Mouse (Mus musculus): ENCODE data around the gene Ambra1. TPM values are rescaled to one million over a fixed set of nuclear protein-coding genes. Genes with fewer than 3 reads are reported as not detected.

Gene Ambra1
- total RNA-seq, 2 experiments from 2014 or later: 51.1 to 52.3 TPM

DNA sequence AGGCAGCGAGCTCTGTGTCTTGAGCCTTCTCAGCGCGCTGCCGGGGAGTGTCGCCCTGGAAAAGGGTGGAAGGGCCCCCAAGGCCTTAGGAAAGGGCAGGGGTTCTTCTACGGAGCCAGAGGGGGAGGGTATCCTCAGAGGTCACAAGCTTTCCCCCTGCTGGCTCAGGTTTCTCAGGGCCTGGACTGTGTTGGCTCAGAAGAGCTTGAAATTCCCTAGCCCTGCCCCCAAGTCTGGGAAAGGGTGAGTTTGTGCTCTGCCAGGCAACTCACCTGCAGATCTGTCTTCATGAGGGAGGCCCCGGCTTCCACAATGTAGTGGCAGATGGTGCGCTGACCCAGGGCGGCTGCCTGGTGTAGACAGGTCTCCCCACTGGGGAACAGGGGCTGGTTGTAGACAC is 203.5 kb downstream of the Ambra1 start:
- DNase-seq (ENCODE audit: low spot score in 2 of 2): no peak

DNA sequence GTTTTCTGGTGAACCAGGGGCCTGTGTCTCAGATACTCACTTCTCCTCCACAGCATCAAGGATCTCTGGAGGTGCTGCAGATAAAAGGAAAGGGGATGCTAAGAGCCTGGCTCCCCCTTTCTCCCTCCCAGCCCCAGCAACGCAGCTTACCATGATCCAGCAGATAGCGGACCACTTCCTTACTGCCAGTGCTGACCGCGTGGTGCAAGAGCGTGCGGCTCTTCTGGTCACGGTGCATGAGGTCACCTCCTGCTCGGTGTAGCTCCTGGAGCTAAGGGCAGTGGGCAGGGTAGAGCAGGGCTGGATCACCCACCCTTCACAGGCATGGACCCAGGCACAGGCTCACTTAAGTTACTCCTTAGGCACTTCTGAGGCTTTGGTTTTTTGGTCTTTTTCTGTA is 204.1 kb downstream of the Ambra1 start:
- DNase-seq (ENCODE audit: low spot score in 2 of 2): no peak

GRCm38 (mm10) chr2:91934826-91935525 is 205.0 kb downstream of the Ambra1 start:
- DNase-seq (ENCODE audit: low spot score in 2 of 2): no peak

DNA sequence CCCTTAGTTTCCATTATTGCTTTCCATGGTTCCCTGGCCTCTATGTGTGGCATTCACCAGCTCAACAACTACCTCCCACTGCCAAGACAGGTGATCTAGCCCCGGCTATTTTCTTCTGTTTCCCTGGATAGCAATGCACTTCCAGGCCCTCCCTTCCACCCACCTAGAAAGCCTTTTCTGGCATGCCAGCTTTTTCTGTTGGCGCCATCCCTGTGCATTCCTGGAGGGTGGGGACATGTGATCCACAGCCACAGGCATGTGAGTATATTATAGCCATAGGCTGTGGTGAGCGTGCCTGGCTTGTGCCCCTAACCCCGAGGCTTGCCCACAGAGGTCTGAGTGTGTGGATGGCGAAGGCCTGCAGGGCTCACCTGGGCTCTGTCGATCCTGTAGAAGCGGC is 206.2 kb downstream of the Ambra1 start:
- no peak for DNase-seq (ENCODE audit: low spot score in 2 of 2)

- no peak for DNase-seq (ENCODE audit: low spot score in 2 of 2)
Observed at GRCm38 (mm10) chr2:91939303-91939935, 209.5 kb downstream of the Ambra1 start.

- no peak for DNase-seq (ENCODE audit: low spot score in 2 of 2)
Observed at GRCm38 (mm10) chr2:91942356-91942755, 212.4 kb downstream of the Ambra1 start.

DNA sequence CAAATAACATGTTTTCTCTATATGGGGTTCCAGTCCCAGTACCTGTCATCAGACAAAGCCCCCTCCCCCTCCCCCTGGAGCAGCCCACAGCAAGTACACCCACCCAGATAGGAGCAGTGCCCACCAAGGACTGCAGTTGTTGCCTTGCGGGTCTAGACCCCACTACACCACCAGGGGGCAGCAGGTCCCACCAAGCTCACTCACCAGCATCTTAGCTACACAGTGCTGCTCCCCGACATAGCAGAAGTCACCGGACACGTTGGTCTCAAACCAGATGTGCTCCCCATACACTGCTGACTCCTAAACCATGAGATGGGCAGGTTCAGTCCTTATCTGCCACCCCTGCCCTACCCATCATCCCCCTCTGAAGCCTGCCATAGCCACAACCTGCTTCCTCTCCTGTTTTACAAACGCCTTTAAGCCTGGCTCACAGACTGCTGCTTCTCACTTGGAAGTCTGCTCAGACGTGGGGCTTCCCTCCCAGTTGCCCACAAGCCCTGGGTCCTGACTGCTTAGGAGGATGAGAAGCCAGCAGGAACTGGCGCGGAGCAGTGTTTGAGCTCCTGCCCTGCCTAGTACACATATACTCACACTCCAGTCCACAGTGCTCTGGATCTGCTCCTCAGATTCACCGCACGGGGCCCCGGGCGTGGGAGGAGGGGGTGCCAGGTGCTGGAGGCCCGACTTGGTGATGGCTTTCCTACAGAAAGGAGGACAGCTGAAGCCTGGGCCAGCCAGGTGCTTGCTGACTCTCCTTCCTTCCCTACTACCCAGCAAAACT is 214.4 kb downstream of the Ambra1 start:
- peak in 1 of 2 experiments; percentile 89 for DNase-seq (ENCODE audit: low spot score in 2 of 2)

DNA sequence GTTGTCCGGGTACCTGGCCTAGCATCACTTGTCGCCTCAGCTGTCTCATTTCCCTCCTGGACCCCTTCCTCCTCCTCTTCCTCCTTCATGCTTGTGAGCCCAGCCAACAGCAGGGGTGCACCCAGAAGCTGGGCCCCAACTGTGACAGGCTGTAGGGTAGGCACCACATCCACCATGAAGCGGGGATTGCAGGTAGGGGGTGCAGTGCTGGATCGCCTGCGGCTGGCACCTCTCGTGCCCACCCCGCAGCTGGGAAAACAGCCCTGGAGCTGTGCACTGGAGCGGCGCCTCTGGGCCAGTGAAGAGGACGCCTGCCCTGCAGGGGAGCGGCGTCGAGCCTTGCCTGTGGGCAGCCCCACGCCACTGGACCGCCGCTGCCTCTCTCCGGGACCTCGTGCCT is 215.5 kb downstream of the Ambra1 start, which contains the start of gene Gm9821:
Gene Gm9821, plus strand, starts transcription at position 221 of the 400 bp plus-strand sequence.
- DNase-seq (ENCODE audit: low spot score in 2 of 2): no peak

- no peak for DNase-seq (ENCODE audit: low spot score in 2 of 2)
Observed at GRCm38 (mm10) chr2:91946836-91947235, 216.9 kb downstream of the Ambra1 start.

GRCm38 (mm10) chr2:91947397-91948150 is 217.6 kb downstream of the Ambra1 start:
- DNase-seq (ENCODE audit: low spot score in 2 of 2): no peak

DNA sequence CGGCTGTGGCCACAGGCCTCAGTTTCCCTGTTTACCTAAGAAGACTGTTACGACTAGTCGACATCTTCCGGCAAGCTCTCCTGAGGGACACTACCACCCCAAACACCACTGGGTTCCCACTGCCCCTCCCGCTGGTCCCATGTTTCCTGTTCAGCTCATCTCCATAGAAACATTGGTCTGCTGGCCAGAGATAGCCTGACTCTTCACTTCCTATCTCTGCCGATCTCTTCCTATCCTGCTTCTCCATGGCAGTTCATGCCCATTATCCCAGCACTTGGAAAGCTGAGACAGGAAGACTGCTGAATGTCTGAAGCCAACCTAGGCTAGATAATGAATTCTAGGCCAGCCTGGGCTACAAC is 218.2 kb downstream of the Ambra1 start:
- DNase-seq (ENCODE audit: low spot score in 2 of 2): no peak

DNA sequence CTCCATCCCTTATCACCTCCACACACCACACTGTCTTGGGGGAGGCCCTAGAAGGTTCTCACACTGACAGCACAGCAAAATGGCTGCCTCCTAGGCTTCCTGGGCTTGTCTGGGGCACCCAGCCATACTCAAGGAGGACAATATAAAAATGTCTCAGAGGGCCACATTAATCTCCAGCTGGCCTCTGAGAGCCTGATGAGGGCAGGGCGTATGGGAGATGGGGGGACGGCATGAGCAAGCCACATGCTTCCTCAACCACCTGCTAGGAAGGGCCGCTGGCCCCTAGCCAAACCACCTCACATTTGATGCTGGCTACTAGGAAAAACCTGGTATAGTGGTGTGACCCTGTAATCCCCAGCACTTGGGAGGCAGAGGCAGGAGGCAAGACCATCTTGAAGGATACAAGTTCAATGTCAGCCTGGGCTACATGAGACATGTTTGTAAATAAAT is 218.9 kb downstream of the Ambra1 start:
- no peak for DNase-seq (ENCODE audit: low spot score in 2 of 2)

DNA sequence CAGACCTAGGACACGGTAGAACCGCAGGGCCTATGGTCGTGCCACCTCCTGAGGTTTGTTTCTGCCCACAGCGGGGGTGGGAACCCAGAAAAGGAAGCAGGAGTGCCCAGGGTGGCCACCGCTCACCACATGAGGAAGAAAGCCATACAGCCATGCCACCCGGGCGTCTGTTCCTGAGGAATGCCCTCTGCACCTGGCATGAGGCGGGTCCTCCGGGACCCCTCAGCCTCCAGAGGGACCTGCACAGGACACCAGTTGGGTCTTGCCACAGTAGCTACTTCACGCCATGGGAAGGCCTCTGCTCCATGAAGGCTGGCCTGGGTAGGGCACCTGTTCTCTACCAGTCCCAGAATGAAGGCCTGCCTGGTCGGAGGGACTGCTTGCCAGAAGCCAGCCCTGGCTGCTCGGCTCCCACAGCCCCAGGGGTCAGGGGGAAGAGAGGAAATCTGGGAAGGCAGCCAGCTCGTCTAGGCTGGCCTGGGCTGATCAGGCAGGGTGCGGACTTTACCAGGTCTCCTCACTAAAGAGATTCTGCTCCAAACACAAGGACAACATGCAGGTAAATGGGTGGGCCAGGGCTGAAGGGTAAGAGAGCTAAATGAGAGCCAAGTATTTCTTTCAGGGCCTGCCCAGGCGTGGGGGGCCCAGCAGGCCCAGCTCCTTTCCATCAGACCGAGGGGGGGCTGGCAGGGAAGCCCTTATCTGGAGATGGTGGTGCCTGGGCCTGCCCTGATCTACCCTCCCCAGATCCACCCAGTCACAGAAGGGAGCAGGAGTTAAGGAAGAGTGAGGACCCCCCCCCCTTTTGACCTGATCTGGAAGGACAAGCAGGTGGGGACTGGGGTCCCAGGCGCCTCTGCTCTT is 219.7 kb downstream of the Ambra1 start:
- DNase-seq (ENCODE audit: low spot score in 2 of 2): no peak

DNA sequence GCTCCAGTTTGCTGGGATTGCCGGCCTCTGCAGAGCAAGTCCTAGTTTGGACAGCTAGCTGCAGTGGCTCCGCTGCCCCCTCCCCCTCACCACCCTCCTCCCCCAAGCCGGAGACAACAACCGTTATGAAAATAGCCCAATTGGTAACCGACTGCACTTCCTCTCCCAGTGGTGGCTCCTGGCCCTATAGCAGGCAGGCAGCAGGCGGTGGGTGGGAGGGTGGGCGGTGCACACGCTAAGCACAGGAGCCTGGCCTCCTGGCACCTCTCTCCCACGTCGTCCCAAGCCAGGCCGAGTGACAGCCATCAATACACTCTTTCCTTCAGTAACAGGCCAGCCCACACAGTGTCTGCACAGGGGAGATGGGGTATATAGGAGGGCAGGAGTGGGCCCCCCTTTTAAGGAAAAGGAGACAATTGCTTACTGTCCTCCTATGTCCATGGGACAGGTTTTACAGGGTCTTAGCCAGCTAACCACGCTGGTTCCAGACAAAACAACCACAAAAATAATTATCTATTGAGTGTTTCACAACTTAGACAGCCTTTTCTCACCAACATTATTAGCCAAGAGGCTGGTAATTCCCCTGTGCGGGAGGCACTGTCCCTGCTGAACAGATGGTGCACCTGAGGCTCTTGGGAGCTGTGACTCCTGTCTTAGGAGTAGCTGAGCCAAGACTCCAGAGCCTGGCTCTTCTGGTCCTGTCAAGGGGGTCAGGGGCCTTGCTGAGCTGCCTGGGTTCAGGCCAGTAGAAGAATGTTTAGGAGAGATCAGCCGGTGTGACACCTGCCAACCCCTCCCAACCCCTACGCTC is 220.5 kb downstream of the Ambra1 start:
- peak in 1 of 2 experiments; percentile 69 for DNase-seq (ENCODE audit: low spot score in 2 of 2)

- DNase-seq (ENCODE audit: low spot score in 2 of 2): no peak
Observed at GRCm38 (mm10) chr2:91953825-91954224, 223.9 kb downstream of the Ambra1 start.

- no peak for DNase-seq (ENCODE audit: low spot score in 2 of 2)
Observed at GRCm38 (mm10) chr2:91955121-91955591, 225.2 kb downstream of the Ambra1 start.

GRCm38 (mm10) chr2:91955875-91956274 is 225.9 kb downstream of the Ambra1 start:
- DNase-seq (ENCODE audit: low spot score in 2 of 2): no peak

GRCm38 (mm10) chr2:91957096-91957495 is 227.2 kb downstream of the Ambra1 start:
- DNase-seq (ENCODE audit: low spot score in 2 of 2): peak; percentile 90 to 96

DNA sequence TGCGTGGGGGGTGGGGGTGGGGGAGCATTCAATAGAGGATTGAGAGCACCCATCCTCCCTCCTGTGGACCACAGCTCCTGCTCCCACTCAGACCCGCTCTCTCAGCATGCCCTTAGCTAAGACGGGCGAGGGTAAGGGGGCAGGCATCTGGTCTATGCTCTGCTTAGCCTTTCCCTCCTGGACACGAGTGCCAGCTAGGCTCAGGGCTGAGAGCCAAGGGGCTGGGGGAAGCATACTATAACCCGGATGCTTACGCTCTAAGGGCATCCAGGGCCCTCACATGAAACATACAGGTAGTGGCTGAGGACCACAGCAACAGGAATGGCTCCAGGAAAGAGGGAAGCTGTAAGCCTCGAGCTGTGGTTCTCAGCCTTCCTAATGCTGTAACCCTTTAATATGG is 228.1 kb downstream of the Ambra1 start:
- no peak for DNase-seq (ENCODE audit: low spot score in 2 of 2)

All from layer of hippocampus, adult 18-20 months (tissue).